Mouse (Mus musculus): ENCODE measurements at regions not wholly inside any gene's neighbourhood (a gene's known extent, or its start where the extent isn't known, plus 50 kb on each side); places are given as distances from the start of the nearest gene placed in this dataset.
"Not testable (repeated sequence)": the region's sequence is repeated elsewhere in the genome, so short reads cannot be mapped to it uniquely, and the experiment has no call there.

DNA sequence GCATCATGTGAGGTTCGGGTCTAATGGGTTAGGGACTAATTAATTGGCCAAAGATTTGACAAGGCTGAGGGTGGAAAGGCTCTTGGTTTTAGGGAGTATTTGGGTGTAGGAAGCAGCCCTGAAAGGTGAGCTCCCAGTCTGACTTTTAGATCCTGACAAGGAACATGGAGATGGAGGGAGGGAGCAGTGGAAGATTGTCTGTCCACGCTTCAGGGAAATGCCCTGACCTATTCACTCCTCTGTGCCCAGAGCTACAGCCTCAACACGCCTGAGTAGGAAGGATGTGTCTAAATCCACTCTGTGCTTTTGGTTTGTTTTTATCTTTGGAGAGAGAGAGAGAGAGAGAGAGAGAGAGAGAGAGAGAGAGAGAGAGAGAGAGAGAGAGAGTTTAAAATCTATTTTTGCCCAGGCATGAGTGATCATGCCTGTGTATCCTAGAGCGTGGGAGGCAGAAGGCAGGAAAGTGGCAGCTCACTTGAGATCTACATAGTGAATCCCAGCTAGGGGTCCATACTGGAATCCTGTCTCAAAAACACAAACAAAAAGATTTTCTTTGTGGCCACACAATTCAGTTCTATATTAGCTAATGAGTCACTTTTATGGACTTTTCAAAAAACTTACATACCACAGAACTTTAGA, 511.5 kb upstream of the Tbl1xr1 start:
- H3K4me3 ChIP-seq (ENCODE audit: inconsistent target), result no peak overlapping the region
- no peaks in the 10 kb centered on the region for H3K79me2 ChIP-seq (ENCODE audit: inconsistent target)
- 98% methylated on average over 4 of the region's 4 CpGs for WGBS (ENCODE audit: missing documents)
- no peaks in the 10 kb centered on the region for H3K36me3 ChIP-seq (ENCODE audit: inconsistent target)
- no peak overlapping the region for H3K27ac ChIP-seq

DNA sequence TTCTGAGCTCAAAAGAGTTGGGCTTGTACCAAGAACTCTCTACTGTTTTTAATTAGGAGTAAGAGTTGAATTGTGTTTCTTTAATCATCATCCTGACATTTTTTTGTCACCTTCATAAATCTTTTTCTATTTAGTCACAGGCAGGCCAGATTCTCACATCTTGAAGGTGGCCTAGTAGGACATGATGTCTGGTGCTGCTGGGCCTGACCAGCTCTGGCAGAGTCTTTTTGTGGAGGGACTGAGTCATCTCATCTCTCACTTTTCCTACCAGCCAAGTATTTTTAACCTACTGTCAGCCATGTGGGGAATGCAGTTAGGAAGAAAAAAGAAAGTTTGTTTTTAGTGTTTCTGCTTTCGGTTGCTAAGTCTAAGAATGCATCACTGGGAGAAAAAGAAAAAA, 506.7 kb upstream of the Tbl1xr1 start:
- Histone ChIP-seq H3K27ac (no peak overlapping the region), H3K36me3 (ENCODE audit: inconsistent target) (no peaks in the 10 kb centered on the region), H3K79me2 (ENCODE audit: inconsistent target) (no peaks in the 10 kb centered on the region), H3K4me3 (ENCODE audit: inconsistent target) (no peak overlapping the region)
- 87% methylated on average over 1 of the region's 1 CpGs for WGBS (ENCODE audit: missing documents)

DNA sequence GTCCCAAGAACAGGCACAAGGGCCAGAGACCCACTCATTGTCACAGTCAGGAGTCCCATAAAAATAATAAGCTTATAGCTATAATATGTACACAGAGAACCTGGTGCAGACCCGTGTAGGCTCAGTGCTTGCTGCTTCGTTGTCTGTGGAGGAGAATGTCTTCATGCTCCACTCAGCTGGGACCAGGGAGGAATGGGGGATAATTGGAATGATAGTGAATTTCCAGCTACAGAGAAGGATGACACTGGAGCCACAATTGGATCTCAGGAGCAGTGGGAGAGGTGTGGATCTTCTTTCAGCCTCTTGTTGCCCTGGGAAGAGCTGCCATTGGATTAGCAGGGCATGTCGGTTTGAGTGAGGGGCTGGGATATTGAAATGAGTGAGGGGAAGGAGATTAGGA, 497.8 kb upstream of the Tbl1xr1 start:
- Histone ChIP-seq H3K4me3 (ENCODE audit: inconsistent target) (no peak overlapping the region), H3K79me2 (ENCODE audit: inconsistent target) (no peaks in the 10 kb centered on the region), H3K36me3 (ENCODE audit: inconsistent target) (no peaks in the 10 kb centered on the region), H3K27ac (no peak overlapping the region)
- 90% methylated on average over 3 of the region's 3 CpGs for WGBS (ENCODE audit: missing documents)

DNA sequence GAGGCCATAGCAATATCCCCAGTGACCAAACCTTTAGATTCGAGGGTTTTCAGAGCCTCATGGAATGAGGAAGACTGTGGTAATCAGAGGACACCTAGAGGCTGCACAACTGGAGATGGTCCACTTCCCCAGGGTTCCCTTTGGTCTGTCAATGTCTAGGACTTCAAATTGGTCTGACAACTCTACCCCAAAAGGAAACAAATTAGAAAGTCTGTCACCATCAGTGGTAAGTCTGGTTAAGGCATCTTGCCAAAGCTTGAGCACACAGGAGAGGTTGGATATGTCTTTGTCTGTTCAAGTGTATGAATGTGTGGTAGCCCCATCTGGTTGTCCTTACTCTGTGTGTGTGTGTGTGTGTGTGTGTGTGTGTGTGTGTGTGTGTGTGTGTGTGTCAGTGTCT, 494.3 kb upstream of the Tbl1xr1 start:
- H3K27ac ChIP-seq, result no peak overlapping the region
- 13% methylated on average over 1 of the region's 1 CpGs for WGBS (ENCODE audit: missing documents)
- H3K36me3 ChIP-seq (ENCODE audit: inconsistent target), result no peaks in the 10 kb centered on the region
- H3K79me2 ChIP-seq (ENCODE audit: inconsistent target), result no peaks in the 10 kb centered on the region
- no peak overlapping the region for H3K4me3 ChIP-seq (ENCODE audit: inconsistent target)

DNA sequence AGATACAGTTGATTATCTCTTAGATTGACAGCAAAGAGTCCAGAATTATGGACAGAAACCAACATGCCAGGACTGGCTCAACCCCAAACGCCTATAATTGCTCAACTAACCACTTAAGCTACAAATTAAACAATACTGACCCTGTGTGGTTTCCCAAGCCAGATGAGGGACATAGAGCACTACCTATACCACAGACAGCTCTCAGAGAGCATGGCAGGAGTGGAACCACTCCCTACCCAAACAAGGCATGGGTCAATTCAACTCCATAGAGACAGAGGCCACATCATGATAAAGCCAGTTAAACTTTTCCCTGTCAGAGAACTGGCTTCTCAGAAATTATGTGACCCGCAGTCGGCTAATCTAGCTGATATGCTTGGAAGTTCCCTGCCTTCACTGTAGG, 490.7 kb upstream of the Tbl1xr1 start:
- Histone ChIP-seq H3K79me2 (ENCODE audit: inconsistent target) (no peaks in the 10 kb centered on the region), H3K27ac (no peak overlapping the region), H3K36me3 (ENCODE audit: inconsistent target) (no peaks in the 10 kb centered on the region), H3K4me3 (ENCODE audit: inconsistent target) (no peak overlapping the region)
- 81% methylated on average over 3 of the region's 3 CpGs for WGBS (ENCODE audit: missing documents)

DNA sequence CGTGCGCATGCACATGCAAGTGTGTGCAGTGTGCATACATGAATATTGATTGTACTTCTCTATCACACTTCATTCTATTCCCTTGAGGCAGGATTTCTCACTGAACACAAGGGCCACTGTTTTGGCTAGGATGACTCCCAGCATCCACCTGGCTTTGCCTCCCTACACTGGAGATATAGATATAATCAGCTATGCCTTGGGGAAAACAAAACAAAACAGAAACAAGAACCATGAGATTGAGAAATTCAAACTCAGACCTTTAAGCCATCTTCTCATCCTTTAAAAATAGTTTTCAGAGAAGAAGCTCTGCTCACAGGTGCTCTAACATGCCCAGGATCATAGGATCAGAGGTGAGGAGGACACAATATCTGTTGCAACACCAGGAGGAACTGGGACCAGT, 469.6 kb upstream of the Tbl1xr1 start:
- Histone ChIP-seq H3K36me3 (ENCODE audit: inconsistent target) (no peaks in the 10 kb centered on the region), H3K79me2 (ENCODE audit: inconsistent target) (no peaks in the 10 kb centered on the region), H3K4me3 (ENCODE audit: inconsistent target) (no peak overlapping the region), H3K27ac (no peak overlapping the region)
- 100% methylated on average over 2 of the region's 2 CpGs for WGBS (ENCODE audit: missing documents)

DNA sequence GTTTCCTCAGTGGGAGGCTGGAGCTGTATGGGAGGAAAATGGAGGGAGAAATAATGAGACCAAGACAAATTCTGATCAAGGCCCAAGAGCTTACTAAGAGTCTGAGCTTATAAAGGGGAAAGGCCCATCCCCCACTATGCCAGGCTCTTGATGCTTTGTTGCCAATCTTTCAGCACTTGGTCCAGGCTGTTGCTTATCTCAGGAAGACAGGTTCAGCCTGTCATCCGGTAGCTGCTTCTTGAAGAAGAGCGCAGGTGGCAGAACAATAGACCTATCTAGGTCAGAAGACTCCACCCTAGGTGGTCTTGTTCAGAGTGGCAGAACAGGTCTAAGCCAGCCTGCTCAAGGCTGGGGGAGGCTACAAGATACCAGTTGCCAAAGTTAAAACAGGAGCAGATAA, 466.2 kb upstream of the Tbl1xr1 start:
- no peak overlapping the region for H3K27ac ChIP-seq
- H3K4me3 ChIP-seq (ENCODE audit: inconsistent target), result no peak overlapping the region
- H3K79me2 ChIP-seq (ENCODE audit: inconsistent target), result no peaks in the 10 kb centered on the region
- 96% methylated on average over 2 of the region's 2 CpGs for WGBS (ENCODE audit: missing documents)
- no peaks in the 10 kb centered on the region for H3K36me3 ChIP-seq (ENCODE audit: inconsistent target)

DNA sequence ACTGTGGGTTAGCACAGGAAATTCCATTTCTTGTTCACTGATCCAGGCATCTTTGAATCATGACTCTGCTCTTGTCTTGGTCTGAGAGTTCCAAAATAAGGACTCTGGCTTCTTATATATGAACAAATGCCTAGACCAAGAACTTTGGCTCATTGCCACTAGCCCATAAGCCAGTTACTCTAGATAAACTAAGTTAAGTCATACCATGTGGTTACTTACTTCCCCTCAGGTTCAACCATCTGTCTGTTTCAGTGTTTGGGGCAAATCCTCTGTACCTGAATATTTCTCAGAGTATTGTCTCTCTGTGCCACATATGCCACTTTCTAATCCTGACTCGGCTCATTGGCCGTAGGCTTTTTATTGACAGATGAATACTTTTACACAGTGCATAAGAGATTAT, 454.7 kb upstream of the Tbl1xr1 start:
- WGBS (ENCODE audit: missing documents), result 57% methylated on average over 2 of the region's 2 CpGs
- Histone ChIP-seq H3K4me3 (ENCODE audit: inconsistent target) (no peak overlapping the region), H3K27ac (no peak overlapping the region)

DNA sequence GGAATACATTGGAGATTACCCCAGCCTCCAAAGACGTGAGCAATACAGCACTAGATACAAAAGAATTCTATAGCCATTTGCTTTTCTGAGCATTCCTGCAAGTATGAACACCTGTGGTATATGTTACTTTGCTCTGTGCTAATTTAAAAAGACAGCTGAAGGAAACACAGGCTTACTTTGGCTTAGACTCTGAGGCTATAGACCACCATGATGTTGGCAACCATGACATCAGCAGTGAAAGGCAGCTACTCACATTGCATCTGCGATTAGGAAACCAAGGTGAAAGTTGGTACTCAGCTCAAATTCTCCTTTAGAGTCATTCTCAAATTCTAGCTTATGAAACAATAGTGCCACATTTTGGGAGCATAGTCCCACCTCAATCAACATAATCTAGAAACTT, 451.4 kb upstream of the Tbl1xr1 start:
- no peak overlapping the region for H3K27ac ChIP-seq
- H3K36me3 ChIP-seq (ENCODE audit: inconsistent target), result no peaks in the 10 kb centered on the region
- WGBS (ENCODE audit: missing documents), result 97% methylated on average over 2 of the region's 2 CpGs
- no peak overlapping the region for H3K4me3 ChIP-seq (ENCODE audit: inconsistent target)
- H3K79me2 ChIP-seq (ENCODE audit: inconsistent target), result no peaks in the 10 kb centered on the region

More for the DNA sequence above, 454.7 kb upstream of the Tbl1xr1 start:
- no peaks in the 10 kb centered on the region for H3K79me2 ChIP-seq (ENCODE audit: inconsistent target)
- H3K36me3 ChIP-seq (ENCODE audit: inconsistent target), result no peaks in the 10 kb centered on the region

DNA sequence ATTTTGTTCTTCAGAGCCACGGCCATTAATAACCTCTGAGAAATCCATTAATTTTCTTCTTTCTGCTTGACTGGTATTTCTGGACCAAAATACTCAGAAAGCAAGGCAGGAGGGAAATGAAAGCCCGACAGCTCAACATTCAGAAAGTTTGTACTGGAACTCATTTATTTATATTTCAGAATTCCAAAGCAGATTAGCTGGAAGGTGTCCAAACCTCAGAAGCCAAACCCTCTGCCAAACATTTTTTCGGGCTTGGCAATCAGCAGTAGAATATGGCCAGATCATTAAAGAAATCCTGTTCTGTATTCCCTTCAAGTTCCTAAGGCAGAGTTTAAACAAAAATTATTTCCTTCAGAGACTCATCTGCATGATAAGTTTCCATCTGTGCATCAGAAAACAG, 450.4 kb upstream of the Tbl1xr1 start:
- WGBS (ENCODE audit: missing documents), result 87% methylated on average over 3 of the region's 3 CpGs
- H3K79me2 ChIP-seq (ENCODE audit: inconsistent target), result no peaks in the 10 kb centered on the region
- H3K4me3 ChIP-seq (ENCODE audit: inconsistent target), result no peak overlapping the region
- no peak overlapping the region for H3K27ac ChIP-seq
- H3K36me3 ChIP-seq (ENCODE audit: inconsistent target), result no peaks in the 10 kb centered on the region

DNA sequence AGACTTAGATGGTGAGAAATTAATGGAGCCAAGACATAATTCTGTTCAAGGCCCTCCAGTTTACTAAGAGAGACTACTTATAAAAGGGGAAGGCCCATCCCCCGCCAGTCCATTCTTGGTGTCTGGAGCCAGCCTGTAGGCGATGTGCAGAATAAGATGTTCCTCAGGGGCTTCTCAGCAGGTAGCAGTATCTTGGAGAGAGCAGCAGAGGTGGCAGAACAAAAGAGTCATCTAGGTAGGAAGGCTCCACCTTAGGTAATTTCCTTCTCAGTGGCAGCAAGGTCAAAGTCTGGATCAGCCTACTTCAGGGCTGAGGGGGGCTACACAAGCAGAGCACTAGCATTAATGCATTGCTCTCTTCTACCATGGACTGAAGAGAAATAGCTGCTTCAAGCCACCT, 449.4 kb upstream of the Tbl1xr1 start:
- H3K27ac ChIP-seq, result not testable (repeated sequence)
- 100% methylated on average over 2 of the region's 2 CpGs for WGBS (ENCODE audit: missing documents)

DNA sequence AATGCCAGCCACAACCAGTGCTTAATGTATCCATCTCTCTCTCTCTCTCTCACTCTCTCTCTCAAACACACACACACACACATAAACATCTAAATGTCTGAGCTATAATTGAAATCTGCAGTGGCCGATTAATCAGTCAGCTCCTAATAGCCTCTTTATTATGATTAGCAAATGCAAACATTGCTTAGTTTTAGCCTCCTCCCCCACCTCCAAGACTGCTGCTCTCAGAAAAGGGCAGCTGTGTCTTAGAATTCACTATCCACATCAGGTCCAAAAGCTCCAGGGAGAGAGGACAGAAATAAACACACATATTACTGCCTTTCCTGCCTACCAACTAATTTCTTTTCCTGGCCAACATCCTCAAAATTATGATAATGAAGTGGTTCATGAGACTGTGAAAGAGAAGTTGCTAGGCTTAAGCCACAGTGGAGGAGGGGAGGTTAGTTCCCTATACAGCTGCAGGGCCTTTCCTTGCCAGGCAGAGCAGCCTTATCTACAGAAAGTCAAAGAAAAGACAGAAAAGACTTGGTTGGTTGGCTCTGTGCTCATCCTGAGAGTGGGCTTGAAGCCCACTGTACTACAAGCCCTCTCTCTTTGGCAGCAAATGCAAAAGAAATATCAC, 442.7 kb upstream of the Tbl1xr1 start:
- Histone ChIP-seq H3K79me2 (ENCODE audit: inconsistent target) (no peaks in the 10 kb centered on the region), H3K27ac (peak overlapping the region; percentile 51), H3K36me3 (ENCODE audit: inconsistent target) (no peaks in the 10 kb centered on the region), H3K4me3 (ENCODE audit: inconsistent target) (no peak overlapping the region)
- 22% methylated on average over 1 of the region's 1 CpGs for WGBS (ENCODE audit: missing documents)

More for the DNA sequence above, 449.4 kb upstream of the Tbl1xr1 start:
- not testable (repeated sequence) for H3K36me3 ChIP-seq (ENCODE audit: inconsistent target); H3K4me3 ChIP-seq (ENCODE audit: inconsistent target); H3K79me2 ChIP-seq (ENCODE audit: inconsistent target)

DNA sequence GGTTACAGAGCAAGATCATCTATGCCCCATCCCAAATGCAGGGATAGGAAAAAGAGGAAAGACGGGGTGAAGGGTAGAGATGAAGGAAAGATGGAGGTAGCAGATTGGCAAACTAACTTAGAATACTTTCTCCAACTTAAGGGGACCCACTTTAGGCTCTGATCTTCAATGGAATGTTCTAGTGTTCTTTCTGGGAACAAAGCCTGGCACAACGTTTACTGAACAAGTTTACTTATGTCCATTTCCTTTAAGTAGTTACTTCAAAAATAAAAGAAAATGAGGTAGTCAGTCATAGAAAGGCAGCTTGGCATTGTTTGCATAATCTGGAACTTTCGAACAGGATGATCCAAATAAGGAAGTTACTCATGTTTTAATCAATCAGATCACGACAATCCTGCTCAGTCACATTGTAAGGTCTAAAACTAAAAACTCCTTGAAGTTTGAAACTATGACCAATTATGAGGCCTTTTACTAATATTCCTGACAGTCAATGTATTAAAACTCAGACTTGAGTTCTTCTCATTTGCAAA, 441.7 kb upstream of the Tbl1xr1 start:
- no peaks in the 10 kb centered on the region for H3K36me3 ChIP-seq (ENCODE audit: inconsistent target)
- H3K4me3 ChIP-seq (ENCODE audit: inconsistent target), result no peak overlapping the region
- 30% methylated on average over 4 of the region's 4 CpGs for WGBS (ENCODE audit: missing documents)
- no peak overlapping the region; the same call in 1 of the 2 replicates for H3K27ac ChIP-seq
- no peaks in the 10 kb centered on the region for H3K79me2 ChIP-seq (ENCODE audit: inconsistent target)

DNA sequence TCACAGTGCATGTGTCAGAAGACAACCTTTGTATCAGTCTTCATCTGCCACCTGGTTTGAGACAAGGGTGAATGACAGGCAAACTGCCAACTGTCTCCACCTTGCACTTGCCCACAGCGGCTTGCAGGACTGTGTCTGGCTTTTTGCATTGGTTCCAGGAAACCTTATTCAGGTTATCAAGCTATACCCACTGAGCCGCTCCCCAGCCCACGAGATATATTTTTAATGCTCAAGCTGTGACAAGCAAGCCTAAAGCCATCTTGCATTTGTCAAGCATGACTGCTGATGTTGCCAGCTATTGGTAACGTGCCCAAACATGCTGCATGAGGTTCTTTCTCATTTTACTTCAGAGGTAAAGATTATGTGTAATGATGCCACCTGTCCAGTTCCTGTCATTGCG, 437.6 kb upstream of the Tbl1xr1 start:
- WGBS (ENCODE audit: missing documents), result 89% methylated on average over 5 of the region's 5 CpGs
- Histone ChIP-seq H3K27ac (no peak overlapping the region), H3K79me2 (ENCODE audit: inconsistent target) (no peaks in the 10 kb centered on the region), H3K36me3 (ENCODE audit: inconsistent target) (no peaks in the 10 kb centered on the region), H3K4me3 (ENCODE audit: inconsistent target) (no peak overlapping the region)

DNA sequence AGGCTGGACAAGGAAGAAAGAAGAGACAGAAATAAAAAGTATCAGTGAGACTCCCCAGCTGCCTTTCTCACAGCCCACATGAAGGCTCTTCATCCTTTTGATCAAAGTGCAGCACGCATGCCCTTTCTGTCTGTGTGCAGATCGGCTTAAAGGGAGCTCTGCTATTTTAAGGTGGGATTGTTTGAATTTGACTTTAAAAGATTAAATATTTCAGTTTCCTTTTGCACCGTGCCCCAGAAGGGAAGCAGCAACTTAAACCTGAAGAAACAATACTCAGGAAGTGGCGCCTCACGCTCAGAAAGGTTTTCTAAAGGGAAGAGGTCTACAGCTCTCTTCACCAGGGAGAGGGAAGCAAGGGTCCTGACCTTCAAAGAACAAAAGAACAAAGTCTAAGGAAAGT, 436.9 kb upstream of the Tbl1xr1 start:
- WGBS (ENCODE audit: missing documents), result 23% methylated on average over 5 of the region's 5 CpGs
- Histone ChIP-seq H3K79me2 (ENCODE audit: inconsistent target) (no peaks in the 10 kb centered on the region), H3K27ac (no peak overlapping the region), H3K36me3 (ENCODE audit: inconsistent target) (no peaks in the 10 kb centered on the region), H3K4me3 (ENCODE audit: inconsistent target) (no peak overlapping the region)

DNA sequence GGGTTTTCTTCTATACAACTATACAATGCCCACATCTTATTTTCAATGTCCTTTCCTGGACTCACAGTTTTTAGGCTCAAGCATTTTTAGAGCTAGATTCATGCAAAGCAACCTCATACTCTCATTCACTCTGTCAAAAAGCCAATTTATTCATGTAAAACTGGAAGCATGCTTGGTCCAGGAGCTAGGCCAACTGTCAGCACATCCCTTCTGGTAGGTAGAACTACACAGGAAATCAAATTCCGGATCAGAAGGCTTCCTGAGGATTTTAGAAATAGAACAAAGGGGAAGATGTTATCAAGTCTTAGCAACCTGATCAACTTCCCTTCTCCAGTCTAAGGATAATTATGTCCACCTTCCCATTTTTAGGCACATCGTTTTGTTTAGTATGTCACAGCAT, 432.4 kb upstream of the Tbl1xr1 start:
- 17% methylated on average over 2 of the region's 2 CpGs for WGBS (ENCODE audit: missing documents)
- H3K79me2 ChIP-seq (ENCODE audit: inconsistent target), result no peaks in the 10 kb centered on the region
- no peak overlapping the region for H3K27ac ChIP-seq
- H3K36me3 ChIP-seq (ENCODE audit: inconsistent target), result no peaks in the 10 kb centered on the region
- no peak overlapping the region for H3K4me3 ChIP-seq (ENCODE audit: inconsistent target)

Measured in macrophage (primary cell).